Mouse (Mus musculus) layer of hippocampus, postnatal 10 days (tissue): ENCODE data around the gene Tpcn1. TPM values are rescaled to one million over a fixed set of nuclear protein-coding genes. Genes with fewer than 3 reads are reported as not detected.
A peak's percentile ranks its signal among the peaks of the same experiment; 100 is the strongest.

ENCODE experiments used
- DNase-seq, 2 experiments: peaks; one replicate each; pipeline ENCODE4 v3.0.0; 2021; ENCODE audit warnings: low spot score in 2 of 2
- total RNA-seq, 2 experiments: library from RNA; stranded (reverse); gene quantifications; 2 replicates each; pipeline ENCODE4 v1.2.3; 2021

Tpcn1 gene
- total RNA-seq, 2 experiments from 2014 or later: 44.1 to 47.4 TPM

DNA sequence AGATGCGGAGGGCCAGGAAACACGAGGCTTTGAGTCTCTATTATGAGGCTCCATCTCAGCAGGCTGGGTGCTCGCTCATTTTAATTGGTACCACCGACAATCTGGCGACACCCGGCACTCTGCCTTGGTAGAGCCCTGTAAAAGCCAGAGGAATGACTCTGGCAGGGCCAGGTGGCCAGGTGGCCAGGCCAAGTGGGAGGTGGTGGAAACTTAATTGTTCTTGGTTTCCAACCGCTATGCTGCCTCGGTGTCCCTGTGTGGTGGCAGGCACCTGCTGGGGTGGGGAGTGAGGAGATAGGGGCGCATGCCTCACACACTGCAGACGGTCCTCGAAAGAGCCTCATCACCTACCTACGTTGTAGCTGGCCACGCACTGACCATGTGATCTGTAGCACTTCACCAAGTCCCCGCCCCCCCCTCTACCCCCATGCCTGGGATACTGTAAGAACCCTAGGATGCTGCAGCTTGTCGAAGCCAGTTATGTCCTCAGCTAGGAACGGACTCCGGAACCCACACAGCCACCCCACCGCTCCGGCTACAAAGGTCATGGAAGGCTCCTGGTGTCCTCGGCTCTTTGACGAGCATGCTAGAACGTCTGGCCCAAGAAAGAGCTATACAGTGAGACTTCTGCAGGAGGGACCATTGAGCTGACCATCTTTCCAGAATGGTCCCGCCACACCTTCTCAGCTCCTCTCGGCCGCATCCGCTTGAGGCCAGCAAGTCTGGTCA lies 8.4 kb downstream of the Tpcn1 start:
- DNase-seq: peak in 1 of 2 experiments; percentile 54

DNA sequence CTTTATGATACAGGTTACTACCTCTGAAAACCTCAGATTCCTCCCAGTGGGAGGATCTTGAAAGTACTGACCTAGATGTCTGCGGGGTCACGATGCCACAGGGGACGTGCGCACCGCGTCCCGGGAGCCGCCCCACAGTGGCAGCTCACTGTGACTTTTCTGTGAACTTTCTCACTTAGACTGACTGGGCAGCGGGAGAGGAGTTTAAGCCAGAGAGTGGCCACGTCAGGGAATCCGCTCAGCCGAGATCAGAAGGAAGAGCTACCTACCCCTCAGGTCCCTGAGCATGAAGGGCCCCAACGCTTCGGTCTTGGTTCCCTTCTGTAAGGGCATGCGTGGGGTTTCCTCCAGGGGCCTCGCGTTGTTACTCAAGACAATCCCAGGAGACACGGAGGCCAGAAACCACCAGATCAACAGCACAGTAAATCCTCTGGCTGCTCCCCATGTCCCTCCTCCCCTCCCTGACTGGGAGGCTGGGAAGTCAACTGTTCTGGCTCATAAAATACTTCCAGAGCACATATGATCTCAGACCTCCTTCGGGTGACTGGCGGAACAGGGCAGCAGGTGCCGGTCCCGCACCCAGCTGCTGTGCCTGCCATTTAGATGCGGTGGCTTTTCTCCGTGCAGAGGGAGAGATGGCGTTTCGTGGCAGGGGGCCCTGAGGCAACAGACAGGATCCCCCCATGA lies 9.1 kb downstream of the Tpcn1 start:
- no peak for DNase-seq

DNA sequence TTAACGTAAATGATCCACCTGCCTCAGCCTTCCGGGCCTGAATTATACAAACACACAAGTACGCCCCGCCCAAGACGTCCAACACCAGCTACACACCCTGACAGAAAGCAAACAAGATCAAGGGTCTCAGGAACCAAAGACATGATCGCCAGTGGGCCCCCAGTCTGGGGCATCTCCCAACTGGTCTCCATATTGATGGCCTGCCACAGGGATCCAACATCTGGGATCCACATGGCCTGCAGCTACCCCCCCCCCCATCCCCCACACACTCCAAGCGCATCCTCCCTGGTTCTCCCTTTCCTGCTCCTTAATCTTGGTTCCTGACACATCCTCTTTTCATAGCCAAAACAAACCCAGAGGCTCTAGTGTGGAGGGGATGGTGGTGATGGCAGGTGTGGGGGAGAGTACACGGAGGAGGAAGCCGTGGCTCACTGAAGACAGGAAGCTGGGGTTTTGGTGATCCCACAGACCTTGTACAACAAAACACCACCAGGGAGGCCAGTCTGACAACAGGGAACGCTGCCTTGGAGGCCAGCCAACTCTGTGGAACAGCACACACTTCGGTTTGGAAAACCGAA lies 9.9 kb downstream of the Tpcn1 start:
- DNase-seq: no peak

DNA sequence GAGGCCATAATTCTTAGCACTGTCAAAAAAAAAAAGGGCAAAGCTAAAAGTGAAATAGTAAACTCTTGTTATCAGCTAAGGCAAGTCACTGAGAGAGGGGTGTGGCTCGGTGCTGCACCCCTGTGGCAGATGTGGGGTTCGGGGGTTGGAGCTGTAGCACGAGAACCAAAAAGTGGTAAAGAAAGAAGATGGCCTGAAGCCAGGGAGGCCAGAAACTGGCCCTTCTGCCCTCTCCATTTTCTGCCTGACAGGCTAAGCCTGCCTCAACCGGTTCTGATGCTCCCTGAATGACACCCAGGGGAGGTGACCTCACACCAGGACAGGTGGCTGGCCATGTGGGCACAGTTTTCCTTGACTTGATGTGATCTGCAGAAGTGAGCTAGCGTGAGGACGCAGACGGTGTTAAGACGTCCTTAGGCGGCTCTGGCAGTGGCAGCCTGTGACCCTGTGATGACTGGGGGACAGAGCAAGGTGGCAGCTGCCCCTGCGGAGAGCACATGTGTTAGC lies 10.5 kb downstream of the Tpcn1 start:
- DNase-seq: no peak

DNA sequence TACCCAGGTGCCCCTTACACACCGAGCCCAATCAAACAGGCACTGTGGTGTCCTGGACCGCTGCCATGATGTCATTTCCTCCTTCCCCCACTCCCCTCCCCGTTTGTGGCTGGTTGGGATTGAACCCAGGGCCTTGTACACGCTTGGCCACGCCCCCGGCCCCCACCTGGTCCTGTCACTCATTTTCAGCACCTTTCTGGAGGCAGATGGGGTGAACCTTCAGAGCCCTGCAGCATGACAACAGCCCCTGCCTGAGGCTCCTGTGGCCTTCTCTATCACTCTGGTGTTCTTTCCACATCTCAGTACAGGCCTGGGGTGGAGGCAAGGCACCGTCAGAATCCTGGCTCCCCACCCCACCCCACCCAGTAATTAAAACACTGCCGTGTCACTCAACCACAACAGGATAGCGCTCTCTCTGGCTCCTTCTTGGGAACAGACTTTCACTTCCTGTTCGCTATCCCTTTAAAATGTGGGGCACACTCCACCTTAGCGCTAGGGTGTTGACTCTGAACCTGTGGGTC lies 11.6 kb downstream of the Tpcn1 start:
- no peak for DNase-seq

DNA sequence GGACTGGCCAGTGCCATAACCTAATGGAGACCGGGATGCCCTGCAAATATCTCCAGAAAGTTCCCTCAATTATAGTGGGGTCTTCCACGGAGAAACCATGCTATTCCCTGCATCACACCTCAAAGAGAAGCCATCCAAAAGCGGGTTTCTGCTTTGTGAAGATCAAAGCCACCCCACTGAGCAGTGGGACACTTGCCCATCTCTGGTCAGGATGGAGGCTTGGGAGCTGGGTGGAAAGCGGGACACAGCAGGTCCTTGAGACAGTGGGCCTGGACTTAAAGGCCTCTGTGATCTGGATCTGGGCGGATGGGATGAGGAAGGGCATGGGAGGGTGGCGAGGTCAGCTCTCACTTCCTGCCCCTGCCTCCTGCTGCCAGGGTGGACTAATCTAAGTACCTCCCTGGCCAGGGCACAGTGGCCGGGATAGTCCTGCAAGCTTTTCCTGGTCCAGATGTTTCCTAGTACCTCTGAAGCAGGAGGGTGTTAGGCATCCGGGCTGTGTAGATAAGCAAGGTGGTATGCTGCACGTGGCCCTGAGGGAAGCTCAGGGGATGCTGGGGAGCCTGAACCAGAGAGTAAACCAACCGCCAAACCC lies 13.9 kb downstream of the Tpcn1 start:
- no peak for DNase-seq

DNA sequence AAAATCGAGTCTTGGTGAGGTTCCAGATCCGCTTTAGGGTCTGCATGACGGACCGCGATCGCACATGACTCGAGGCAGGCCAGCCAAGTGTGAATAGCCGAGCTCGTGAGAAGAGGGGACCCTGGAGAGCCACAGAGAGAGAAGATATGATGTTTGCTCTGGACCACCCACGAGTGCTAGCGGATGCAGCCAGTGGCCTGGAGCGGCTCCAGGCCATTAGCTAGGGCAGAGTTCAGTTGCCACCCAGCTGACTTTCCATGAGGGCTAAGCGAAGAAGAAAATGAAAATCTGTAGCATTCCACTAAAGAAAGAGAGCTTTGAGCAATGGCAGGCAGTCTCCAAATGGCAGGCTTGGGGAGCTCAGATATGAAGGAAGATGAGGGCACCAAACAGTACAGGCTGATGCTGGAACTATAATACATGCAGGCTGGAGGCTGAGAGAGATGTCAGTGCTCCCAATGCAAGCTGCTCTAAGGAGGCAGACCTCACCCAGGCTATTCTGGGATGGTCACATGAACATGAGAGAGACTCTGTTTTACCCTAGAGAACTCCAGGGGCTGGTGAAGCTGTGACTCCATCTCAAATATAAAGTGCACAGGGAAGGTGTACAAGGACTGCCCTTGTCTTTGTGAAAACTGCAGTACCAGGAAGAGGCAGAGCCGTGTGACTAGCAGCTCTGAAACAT lies 17.3 kb downstream of the Tpcn1 start:
- DNase-seq: no peak

DNA sequence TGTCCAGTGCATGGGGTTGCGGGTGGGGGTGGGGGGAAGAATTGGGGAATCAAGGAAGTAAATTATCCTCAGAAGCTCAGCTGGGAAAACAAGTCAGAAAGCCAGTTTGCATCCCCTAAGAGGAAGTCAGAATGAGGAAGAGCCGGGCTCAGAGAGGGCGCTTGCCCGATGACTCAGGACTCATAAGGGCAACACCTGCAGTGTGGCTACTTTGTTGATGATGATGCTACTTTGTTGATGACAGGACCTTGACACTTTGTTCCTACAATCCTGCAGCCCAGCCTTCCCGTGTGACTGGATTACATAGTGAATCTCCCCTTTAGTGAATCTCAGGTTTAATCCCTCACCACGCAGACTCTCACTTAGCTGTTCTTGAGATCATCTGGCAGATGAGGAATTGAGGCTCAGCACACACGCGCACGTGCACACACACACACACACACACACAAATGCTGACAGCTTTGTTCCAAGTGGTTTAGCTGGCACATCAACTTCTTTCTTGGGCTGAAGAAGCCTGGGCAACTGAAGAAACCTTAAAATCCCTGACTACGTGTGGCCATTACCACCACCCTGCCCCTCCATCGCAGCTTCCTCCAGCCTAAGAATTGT lies 18.1 kb downstream of the Tpcn1 start:
- DNase-seq: no peak

DNA sequence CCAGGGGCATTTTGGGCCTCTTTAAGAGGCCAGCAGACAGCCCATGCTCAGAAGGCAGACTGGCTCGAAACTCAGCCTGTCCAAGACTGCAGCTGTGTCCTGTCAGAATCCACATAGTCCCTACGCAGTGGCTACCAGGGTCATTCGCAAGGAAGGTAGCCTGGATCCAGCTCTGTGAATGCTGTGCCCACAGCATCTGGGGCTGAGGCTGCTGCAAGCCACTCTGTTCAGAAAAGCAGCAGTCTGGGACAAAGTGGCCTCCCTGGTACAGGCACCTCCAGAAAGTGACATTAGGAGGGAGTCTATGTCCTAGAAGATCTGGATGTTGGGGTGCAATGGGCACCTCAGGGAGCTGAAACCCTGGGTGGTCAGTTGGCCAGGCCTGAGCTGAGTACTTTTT lies 18.7 kb downstream of the Tpcn1 start:
- DNase-seq: no peak

DNA sequence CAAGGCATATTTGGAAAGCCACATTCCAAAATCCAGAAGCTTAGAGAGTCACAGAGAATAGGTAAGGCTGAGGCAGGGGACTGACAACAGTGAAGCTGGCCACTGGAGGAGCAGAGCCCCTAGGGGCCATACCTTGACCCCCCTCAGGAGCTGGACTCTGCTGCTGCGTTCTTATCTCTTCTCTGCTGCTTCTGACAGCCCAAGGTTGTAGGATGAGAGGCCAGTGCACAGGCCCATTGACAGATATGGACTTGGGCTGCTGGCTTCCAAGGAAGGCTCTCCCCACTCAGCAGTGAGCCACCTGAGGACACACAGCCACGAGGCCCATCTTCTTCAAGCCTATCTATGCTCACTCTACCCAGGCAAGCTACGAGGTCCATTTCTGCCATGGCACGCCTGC lies 19.5 kb downstream of the Tpcn1 start:
- no peak for DNase-seq

DNA sequence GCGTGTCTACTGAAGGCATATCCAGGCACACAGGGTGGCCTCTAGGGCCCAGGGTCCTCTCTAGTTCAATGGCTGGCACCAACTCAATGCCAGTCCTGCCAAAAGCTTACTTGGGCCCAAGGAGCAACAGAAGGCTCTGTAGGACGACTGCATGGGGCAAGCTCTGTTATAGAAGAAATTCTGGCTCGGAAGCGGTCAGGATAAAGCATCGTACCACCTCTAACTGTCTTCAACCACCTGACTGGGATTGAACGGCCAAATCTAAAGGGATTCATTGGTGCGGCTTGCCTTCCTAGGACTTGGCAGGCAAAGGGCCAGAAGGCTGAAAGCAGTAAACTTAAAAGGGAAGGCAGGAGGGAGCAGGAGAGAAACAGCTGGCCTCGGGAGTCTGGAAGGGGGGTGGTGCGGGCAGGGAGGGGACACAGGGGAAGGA lies 20.1 kb downstream of the Tpcn1 start:
- DNase-seq: peak in 1 of 2 experiments; percentile 67

DNA sequence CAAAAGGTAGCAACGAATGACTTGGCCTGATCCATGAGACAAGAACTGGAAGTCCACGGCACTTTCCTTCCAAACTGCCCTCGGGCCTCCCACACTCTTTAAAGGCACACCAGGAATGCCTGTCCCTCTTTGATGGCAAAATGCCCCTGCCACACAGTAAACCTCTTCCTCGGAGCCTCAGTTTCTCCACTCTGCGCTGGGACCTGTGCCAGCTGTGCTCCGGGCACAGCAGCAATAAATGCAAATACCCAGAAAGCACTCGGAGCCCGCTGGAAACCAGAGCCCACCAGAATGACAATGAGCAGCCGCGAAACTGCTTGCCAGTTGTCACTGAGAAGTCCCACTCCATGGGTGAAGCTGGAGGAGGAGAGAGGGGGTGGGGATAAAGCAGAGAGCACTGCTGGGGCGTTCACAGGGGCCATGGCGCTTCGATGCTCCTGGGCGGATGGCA lies 20.7 kb downstream of the Tpcn1 start:
- peak in 1 of 2 experiments; percentile 60 for DNase-seq

DNA sequence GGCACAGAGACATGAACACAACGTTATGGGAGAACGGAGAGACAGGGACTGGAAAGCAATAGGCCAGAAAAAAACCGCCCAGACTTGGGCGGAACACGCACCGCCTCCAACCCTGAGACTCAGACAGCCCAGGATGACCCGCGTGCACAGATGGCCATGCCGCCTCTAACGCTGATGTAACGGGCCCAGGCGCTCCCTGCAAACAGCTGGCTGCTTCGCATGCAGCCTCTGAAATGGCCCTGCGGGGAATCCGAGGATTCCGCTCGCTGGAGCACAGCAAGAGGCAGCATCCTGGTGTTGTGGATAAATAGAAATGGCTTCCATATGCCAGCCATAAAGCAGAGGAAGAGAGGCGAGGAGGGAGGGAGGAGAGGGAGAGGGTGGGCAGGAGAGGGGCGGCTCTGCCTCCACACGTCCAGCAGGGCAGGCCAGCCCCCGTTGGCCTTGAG lies 21.2 kb downstream of the Tpcn1 start:
- DNase-seq: peak in 1 of 2 experiments; percentile 56

DNA sequence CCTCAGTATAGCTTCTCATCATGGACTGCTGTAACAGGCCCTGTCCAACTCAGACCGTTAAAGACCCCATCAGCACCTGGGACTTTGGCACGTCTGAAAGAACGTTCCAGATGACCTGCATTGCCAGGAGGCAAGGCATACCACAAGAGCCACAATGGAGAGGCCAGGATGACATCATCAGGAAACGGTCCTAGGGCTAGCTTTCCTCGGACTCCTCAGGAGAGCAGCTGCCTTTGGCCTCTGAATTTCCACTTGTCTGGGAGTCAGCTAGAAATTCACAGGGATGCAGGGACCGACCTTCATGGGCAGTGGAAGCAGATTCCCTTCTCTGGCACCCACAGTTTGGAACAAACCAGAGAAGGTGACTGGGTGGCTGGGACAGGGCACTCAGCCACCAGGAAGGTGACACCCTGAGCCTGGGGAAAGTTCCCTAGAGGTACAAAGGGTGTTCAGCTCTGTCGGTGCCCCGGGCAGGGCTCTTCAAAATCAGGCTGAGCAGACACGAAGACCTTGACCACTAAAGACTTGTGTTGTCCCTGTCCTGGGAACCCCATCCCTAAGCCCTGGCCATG lies 21.7 kb downstream of the Tpcn1 start:
- DNase-seq: no peak

DNA sequence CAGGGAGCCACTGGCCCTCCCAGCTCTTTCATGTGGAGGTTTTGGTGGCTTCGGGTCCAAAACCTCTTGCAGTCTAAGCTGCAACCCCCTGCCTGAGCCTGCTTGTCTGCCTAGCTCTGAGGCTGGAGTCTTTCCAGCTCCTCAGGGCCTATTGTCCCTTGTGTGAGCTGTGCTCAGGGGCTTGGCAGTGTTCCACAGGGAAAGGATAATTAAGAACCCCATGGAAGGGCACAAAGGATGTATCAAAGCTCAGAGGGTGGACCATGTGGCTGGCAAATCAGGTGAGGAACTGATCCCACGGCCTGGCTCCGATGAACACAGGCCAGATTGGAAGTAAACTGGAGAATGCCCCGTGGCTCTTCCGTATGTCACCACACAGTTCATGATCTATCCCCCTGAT lies 22.4 kb downstream of the Tpcn1 start:
- DNase-seq: peak in 1 of 2 experiments; percentile 67

DNA sequence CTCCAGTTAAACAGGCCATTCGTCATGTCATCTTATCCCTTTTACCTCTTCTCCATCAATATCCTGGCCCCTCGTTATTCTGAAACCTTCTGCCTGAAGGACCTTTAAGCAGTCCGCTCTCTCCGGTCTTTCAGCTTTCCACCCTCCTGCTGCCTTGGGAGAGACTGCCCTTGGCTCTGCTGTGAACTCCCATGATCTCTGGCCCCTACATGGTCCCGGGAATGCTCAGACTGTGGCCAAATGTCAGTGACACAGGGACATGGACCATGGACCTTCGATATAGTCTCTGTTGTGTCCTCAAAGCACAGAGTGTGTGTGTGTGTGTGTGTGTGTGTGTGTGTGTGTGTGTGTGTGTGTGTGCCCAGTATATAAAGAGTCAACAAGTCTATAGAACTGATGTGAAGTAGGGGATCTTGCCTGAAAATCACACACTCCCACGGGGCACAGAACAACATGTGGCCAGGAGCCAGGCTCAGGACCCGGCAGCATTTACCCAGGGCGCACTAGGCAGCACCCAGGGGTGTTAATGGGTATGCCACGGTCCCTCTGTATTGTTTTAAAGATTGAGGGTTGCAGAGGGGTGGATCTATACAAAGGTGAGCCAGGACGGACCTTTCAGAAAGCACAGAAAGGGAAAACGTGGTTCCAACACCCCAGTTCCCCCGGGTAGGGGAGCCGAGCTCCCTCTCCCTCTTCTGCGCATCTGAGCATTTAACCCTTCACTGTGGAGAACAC lies 23.1 kb downstream of the Tpcn1 start:
- no peak for DNase-seq

DNA sequence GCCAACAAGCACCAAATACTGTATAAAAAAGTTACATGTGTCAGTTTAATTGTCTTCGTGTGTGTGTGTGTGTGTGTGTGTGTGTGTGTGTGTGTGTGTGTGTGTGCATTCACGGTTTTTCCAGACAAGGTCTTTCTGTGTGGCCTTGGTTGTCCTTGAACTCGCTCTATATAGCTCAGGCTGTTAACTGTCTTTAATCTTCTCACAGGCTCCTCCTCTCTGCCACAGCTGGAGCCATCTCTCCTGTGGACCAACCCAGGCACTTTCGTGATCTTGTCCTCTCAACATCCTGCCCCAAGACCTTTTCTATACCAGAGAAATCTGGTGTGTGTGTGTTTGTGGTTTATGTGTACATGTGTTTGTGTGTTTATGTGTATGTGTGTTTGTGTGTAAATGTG lies 24.6 kb downstream of the Tpcn1 start:
- DNase-seq: no peak

DNA sequence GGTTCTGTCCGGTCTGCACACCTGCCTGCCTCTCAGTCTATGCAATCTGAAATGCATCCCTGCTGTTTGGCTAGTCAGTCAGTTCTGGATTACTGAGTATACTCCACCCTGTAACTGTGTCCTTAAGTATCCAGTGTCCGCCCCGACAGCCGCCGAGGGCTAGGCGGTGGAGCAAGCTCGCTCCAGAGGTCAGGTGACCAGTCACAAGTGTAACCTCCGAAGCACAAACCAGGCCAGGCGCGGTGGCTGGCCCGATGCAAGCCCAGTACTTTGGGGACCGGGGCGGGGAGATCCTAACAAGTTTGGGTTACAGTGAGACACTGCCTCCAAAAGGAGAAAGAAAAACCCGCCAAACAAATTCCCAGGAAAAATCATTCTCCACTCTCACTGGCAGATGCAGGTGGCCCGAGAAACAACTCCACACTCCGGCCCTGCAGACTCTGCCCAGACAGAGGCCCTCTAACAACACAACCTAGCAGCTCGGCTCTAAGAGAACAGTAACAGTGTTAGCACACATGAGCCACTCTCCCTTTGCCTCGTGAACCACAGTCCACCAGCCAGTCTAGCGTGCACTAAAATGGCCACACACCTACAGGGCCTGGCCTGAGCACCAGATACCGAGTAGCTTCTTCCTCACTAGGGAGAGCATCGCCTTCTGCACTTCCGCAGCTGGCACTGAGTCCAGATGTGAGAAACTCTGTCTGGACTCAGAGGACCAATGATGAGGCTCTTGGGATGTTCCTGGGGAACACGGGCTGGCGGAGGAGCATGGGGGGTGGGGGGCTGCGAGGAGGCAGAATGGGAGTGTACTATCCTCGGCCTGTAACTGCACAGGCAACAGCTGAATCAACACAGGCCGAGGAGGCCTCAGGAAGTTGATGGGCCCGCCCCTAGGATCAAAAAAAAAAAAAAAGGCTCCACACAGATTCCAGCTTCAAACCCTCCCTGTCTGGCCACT lies 25.2 kb downstream of the Tpcn1 start:
- no peak for DNase-seq
